Mouse (Mus musculus): Measurements from ENCODE around the gene Def6.

- no peak for TF ChIP-seq EP300 (IDR thresholded peaks at IDR 0.05; ENCODE audit: low read depth)
- no peak for TF ChIP-seq CTCF (IDR thresholded peaks at IDR 0.05; ENCODE audit: low read depth)
Observed at GRCm38 (mm10) chr17:28205443-28205842, 2.1 kb upstream of the Def6 start.
